Mouse (Mus musculus) neural tube, embryonic 10.5 days (tissue): ENCODE measurements around the gene Slco3a1.
"Not testable (repeated sequence)": the region's sequence is repeated elsewhere in the genome, so short reads cannot be mapped to it uniquely, and the experiment has no call there.

Experiments
- DNase-seq: peaks from one replicate; pipeline ENCODE4 v3.0.0-alpha.2; 2017; ENCODE audit warnings: low spot score; ENCODE audit errors: extremely low spot score

Slco3a1 gene

DNA sequence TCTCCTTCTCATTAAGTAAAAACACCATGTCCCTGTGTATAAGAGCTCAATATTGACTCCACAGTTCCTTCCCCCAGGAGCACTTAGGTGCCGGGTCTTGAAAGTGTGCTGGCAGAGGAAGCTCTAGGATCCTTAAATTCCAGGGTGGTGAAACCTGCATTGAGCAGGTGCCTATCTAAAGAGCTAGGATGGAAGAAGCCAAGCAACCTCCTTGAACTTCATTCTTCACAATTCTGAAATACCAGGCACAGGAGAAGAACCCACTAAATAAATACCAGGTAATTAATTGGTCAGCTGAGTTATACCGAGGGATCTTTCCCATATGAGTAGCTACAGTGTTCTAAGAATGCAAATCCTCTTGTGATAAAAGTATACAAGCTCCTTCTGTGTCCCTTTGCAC, 117.9 kb downstream of the Slco3a1 start:
- no peak for DNase-seq

- DNase-seq: no peak
These were observed 121.6 kb downstream of the Slco3a1 start for GRCm38 (mm10) chr7:74432950-74433349.

GRCm38 (mm10) chr7:74429252-74429651, 125.3 kb downstream of the Slco3a1 start:
- no peak for DNase-seq

DNA sequence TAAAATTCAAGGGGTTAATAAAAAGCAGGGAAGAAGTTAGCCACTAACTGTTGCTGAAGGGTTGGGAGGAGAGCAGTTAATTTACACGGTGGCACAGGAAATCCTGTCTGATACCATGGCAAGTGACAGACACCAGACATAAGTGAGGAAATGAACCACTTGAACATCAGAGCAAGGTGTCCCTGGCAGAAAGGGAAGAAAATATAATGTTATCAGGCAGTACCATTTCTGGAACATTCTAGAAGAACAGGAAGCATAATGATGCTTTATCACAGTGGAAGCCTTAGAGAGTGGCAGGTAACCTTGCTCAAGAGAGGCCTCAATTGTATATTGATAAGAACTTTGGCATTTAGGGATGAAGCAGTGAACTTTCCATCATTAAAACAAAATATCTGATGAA, 127.4 kb downstream of the Slco3a1 start:
- DNase-seq: no peak

DNA sequence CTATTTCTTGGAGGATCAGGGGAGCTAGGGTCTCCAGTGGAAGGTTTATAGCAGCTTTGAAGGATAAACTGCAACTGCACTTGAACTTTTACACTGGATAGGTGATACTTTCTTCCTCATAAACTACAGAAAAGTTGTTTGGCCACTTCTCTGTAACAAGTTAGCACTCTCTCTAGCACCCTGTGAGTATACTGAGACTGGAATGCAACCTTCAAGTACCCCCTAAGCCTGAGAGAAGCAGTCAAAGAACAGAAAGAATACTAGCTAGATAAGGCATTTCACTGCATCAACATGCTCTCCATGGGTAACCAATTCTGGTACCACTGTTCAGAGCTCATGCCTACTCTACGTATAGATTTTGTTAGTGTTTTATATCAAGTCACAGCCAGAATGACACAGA, 128.6 kb downstream of the Slco3a1 start:
- no peak for DNase-seq

GRCm38 (mm10) chr7:74423928-74424850, 130.4 kb downstream of the Slco3a1 start:
- DNase-seq: no peak

DNA sequence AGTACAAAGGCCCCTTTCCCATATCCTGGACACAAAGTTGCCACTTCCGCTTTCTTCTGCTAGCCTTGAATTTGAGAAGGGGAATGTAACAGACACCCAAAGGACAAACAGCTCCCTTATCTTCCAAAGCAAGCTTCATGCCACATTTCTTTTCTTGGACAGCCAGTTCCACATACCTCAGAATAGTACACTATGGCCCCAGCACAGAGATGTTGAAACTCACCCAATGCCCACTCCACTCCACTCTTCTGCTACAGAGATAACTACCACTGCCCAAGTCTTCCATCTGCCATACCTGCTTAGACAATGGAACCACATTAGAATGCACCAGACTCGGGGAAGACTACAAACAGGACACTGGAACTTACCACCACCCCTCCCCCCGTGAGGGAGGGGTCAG, 131.3 kb downstream of the Slco3a1 start:
- DNase-seq: no peak

GRCm38 (mm10) chr7:74422731-74423130, 131.8 kb downstream of the Slco3a1 start:
- DNase-seq: no peak

DNA sequence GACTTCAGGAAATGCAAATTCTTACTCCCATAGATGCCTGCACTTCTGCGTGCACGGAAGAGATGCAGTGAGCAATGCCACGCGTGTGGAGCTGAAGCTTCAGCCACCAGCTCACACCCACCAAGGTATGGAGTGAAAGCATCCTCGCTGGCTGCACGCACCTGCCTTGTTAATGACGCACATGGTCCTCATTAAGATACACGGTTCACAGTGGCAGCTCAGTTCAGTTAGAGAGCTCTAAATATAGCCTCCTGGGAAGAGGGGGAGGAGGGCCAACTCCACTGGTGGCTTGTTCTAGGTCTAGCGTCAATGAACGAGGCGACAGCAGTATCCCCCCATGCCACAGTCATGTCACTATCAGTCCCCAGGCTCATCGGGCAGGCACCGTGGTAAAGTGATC, 132.6 kb downstream of the Slco3a1 start:
- no peak for DNase-seq

DNA sequence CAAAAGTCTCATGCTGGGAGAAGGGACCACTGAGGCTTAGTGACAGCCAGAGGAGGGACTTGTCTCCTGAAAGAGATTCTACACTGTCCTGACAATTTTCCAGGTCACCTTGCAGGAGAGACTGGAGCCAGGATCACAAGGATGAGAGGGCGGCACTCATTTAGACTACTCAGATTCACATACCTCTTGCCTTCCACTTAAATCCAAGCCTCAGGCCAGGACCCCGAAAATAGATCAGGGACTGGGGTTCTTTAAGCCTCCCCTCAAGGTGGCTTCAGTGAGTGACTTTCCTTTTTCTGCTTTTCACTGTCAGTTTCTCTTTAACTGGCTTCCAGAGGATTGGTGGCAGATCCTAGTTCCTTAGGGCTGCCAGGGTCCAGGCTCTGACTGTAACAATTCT, 133.0 kb downstream of the Slco3a1 start:
- DNase-seq: no peak

GRCm38 (mm10) chr7:74419706-74420105, 134.9 kb downstream of the Slco3a1 start:
- DNase-seq: no peak

DNA sequence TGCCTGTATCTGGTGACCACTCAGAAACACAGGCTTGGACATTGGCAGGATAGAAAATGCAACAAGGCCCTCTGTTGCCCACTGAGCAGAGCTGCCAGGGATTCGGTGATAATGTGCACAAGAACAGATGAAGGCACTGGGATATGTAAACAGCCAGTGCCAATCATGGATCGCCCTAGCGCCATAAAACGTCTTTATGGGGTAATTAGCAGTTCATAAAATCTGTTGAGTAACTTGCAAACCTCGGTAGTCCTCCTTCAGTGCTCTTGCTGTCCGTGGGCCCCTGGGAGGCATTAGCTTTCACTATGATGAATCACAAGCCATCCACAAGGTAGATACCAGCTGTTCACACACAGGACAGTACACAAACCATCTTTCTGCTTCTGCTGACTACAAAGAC, 137.6 kb downstream of the Slco3a1 start:
- no peak for DNase-seq

GRCm38 (mm10) chr7:74415241-74415640, 139.3 kb downstream of the Slco3a1 start:
- DNase-seq: no peak

DNA sequence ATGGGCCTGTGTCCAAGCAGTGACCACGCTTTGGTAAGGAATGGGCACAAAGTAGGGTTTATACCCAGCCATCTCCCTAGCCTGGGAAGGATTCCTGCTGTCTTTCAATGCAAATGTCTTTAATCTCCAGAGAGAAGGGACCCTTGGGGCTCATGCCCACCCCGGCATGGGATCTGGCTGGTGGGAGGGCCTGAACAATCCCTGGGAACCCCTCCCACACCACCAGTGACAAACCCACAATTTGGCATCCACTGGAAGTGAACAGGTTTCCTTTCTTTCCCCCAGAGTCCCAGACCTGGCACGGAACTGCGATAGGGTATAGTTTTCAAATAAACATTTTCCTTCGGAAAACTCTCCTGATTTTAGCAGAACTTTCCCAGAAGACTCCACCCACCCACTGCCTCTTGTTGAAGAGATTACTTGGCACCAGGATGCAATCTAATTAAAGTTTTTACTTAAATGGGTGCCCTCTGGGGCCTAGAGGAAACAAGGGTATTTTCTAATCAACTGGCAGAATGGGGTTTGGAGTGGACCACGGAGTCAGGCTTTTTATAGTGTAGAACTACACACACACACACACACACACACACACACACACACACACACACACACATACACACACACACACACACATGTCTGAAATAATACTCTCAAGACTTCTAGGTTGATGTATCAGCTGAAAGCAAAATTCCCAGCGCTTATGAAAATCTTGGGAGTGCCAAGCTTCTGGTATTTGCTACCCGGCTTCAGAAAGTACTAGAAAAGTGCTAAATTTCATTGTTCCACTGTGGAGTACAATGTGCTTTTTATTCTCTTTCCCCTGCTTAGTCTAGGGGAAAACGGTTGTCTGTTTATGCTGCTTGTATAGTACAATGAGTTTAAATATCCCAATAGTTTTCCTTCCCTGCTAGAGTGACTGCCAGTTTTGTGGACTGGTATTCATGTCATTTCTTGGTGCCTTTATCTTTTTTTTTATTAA, 140.6 kb downstream of the Slco3a1 start:
- no peak for DNase-seq

DNA sequence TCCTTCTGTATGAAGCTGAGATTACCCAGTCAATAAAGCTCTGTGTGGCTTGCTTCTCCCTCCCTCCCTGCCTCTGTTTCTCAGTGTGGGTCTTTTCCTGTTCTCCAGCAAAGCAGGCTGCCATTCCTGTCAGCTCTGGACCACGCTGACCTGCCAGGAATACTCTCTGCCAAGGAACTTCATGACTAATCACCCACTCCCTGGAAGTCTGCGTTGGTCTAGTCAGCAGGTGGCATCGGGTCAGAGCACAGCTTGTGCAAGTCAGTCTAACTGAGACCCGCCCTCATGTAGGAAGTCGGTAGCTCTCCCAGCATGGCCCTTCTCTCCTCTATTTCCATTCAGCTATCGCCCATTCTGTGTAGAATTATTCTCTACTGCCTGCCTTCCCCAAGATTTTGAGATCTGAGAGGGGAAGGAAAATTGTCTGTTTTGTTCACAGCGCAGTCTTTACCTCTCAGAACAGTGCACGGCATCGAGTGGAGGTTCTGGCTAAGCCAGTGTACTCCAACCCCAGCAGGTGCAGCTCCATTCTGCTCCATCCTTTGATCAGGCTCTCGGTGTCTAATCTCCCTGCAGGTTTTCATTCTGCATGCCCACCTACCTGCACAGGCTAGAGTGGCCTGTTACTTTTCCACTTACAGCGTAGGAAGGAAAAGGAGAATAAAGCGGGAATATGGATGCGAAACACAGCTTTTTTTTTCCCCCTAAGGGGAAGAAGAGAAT, 145.8 kb downstream of the Slco3a1 start:
- DNase-seq: no peak

- DNase-seq: not testable (repeated sequence)
These were observed 146.7 kb downstream of the Slco3a1 start for GRCm38 (mm10) chr7:74407851-74408250.

GRCm38 (mm10) chr7:74399729-74400128, 154.9 kb downstream of the Slco3a1 start:
- no peak for DNase-seq

DNA sequence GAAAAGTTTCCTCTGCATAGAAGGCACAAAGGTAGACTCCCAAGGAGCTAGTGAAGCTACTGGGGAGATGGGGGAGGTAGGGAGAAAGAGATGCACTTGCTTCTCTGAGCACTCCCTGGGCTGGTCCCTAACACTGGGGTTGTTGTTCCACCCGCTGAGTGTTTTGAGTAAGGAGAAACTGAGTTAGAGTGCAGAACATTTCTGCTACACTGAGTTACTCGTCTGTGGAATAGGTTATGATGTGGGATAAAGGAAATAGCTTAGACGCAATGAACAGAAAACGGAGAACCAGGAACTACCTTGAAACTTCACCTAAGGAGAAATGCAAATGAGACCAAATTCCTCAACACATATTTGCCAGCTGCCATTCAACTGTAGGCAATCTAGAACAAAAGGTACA, 155.4 kb downstream of the Slco3a1 start:
- no peak for DNase-seq

DNA sequence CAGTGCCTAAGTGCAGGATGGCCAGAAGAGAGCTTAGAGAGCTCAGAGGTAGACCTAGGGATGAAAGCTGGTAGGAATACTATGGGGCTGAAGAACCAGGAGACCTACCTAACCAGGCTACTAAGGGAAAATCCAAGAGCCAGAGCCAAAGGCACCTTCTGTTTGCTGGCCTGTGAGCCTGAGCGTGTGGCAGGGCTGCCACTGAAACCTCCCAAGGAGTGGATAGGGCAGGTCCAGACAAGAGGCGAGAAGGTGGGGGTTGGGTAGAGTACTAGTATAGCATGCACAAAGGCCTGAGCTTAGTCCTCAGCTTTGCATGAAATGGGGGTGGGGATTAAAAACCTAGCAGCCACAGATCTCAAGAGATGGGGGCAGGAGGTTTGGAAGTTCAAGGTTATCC, 156.3 kb downstream of the Slco3a1 start:
- no peak for DNase-seq

- no peak for DNase-seq
These were observed 163.1 kb downstream of the Slco3a1 start for GRCm38 (mm10) chr7:74391451-74391873.

DNA sequence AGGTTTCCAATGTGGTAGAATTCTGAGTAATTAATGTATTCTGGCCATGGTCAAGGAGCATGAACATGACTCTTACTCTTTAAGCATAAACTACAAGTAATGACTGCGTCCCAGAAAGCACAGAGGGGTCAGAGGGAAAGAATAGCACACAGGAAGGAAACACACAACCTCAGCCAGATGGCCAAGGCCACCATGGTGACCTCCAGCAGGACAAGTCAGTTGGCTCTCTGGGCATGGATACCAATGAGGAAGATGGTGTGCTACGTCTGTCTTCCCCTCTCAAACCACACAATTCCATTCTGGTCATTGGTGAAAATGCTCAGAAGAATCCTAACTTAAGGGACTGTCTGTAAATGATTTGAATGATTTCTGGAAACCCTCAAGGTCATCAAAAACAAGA, 165.0 kb downstream of the Slco3a1 start:
- no peak for DNase-seq
